Mouse (Mus musculus) myocyte (in vitro differentiated cells): Measurements from ENCODE around the gene Nr1i3. TPM values are rescaled to one million over a fixed set of nuclear protein-coding genes. Genes with fewer than 3 reads are reported as not detected.

ENCODE experiments used
- H3K27me3 ChIP-seq: one replicate; pipeline ENCODE4 v1.6.1; 2011; ENCODE audit not compliant: control insufficient read depth, insufficient read depth, insufficient read length
- H3K36me3 ChIP-seq: one replicate; pipeline ENCODE4 v1.6.1; 2011; ENCODE audit not compliant: control insufficient read depth, insufficient read depth
- H3K4me2 ChIP-seq: one replicate; pipeline ENCODE4 v1.6.1; 2011; ENCODE audit warnings: low read depth, control low read depth
- H3K4me3 ChIP-seq: one replicate; pipeline ENCODE4 v1.5.1; 2011; ENCODE audit warnings: mild to moderate bottlenecking, control low read depth, moderate library complexity
- H3K79me2 ChIP-seq: one replicate; pipeline ENCODE4 v1.6.1; 2011; ENCODE audit not compliant: control insufficient read depth, insufficient read depth
- H3ac ChIP-seq: one replicate; pipeline ENCODE4 v1.6.1; 2011; ENCODE audit not compliant: control insufficient read depth, insufficient read length
- CEBPB ChIP-seq: IDR thresholded peaks from 2 replicates; pipeline ENCODE4 v1.6.1; 2011; ENCODE audit warnings: mild to moderate bottlenecking, moderate library complexity; ENCODE audit not compliant: poor library complexity, insufficient read depth, severe bottlenecking
- E2F4 ChIP-seq: IDR thresholded peaks from one replicate; pipeline ENCODE4 v1.6.1; 2011; ENCODE audit warnings: mild to moderate bottlenecking, control low read depth, moderate library complexity; ENCODE audit not compliant: insufficient read depth
- MAX ChIP-seq: IDR thresholded peaks from one replicate; pipeline ENCODE4 v1.6.1; 2011; ENCODE audit warnings: low read depth, mild to moderate bottlenecking, control low read depth
- MYOD1 ChIP-seq, 3 experiments: IDR thresholded peaks; one replicate each; pipeline ENCODE4 v1.6.1; 2011; ENCODE audit warnings: control low read depth in 2 of 3, low read depth in 2 of 3, mild to moderate bottlenecking in 2 of 3, moderate library complexity in 1 of 3; ENCODE audit not compliant: insufficient read length in 2 of 3, control insufficient read depth in 1 of 3
- MYOG ChIP-seq, 3 experiments: IDR thresholded peaks; one replicate each; pipeline ENCODE4 v1.6.1; 2011; ENCODE audit warnings: control low read depth in 2 of 3, low read depth in 2 of 3, mild to moderate bottlenecking in 2 of 3; ENCODE audit not compliant: insufficient read length in 2 of 3, control insufficient read depth in 1 of 3, insufficient read depth in 1 of 3
- POLR2A ChIP-seq: IDR thresholded peaks from one replicate; pipeline ENCODE4 v1.6.1; 2011; ENCODE audit warnings: low read depth, mild to moderate bottlenecking, control low read depth, moderate library complexity; ENCODE audit not compliant: insufficient read length
- POLR2AphosphoS2 ChIP-seq: IDR thresholded peaks from one replicate; pipeline ENCODE4 v1.6.1; 2011; ENCODE audit warnings: low read depth, control low read depth; ENCODE audit not compliant: insufficient read length
- REST ChIP-seq: IDR thresholded peaks from one replicate; pipeline ENCODE4 v1.6.1; 2011; ENCODE audit warnings: mild to moderate bottlenecking, control low read depth, moderate library complexity; ENCODE audit not compliant: insufficient read depth, insufficient read length
- SRF ChIP-seq: IDR thresholded peaks from one replicate; pipeline ENCODE4 v1.6.1; 2011; ENCODE audit warnings: low read depth; ENCODE audit not compliant: control insufficient read depth, insufficient read length
- TCF12 ChIP-seq: IDR thresholded peaks from one replicate; pipeline ENCODE4 v1.6.1; 2011; ENCODE audit warnings: mild to moderate bottlenecking, control low read depth; ENCODE audit not compliant: poor library complexity, insufficient read depth, severe bottlenecking
- TCF3 ChIP-seq: IDR thresholded peaks from one replicate; pipeline ENCODE4 v1.6.1; 2011; ENCODE audit warnings: low read depth, control low read depth; ENCODE audit not compliant: insufficient read length
- USF1 ChIP-seq: IDR thresholded peaks from one replicate; pipeline ENCODE4 v1.6.1; 2011; ENCODE audit warnings: low read depth, mild to moderate bottlenecking, control low read depth, moderate library complexity
- polyA plus RNA-seq: library from polyadenylated mRNA; unstranded; fragments of >200 nt; fragmentation: generic; extraction: Trizol; gene quantifications from one replicate; pipeline ENCODE4 v1.2.1, GENCODE M21; 2012; ENCODE audit warnings: missing spikeins

Gene Nr1i3
- polyA plus RNA-seq, 1 experiment = 0.06 TPM

GRCm38 (mm10) chr1:171220871-171221270 lies 7.1 kb downstream of the Nr1i3 start:
- Histone ChIP-seq H3K36me3 (peaks cover 4% of the 10 kb centered on the region), H3K4me3 (peak overlapping the region; percentile 70), H3ac (no peak overlapping the region), H3K79me2 (no peaks in the 10 kb centered on the region), H3K27me3 (no peaks in the 10 kb centered on the region), H3K4me2 (peak overlapping the region; percentile 97)
- peak in 2 of 3 experiments; percentile 16 to 24 for TF ChIP-seq MYOD1 (IDR thresholded peaks at IDR 0.05; ENCODE audit: control insufficient read depth in 1 of 3, insufficient read length in 2 of 3, low read depth in 2 of 3)
- TF ChIP-seq E2F4 = no peak

- Histone ChIP-seq H3ac (no peak overlapping the region), H3K4me2 (peak overlapping the region; percentile 97), H3K36me3 (peaks cover 4% of the 10 kb centered on the region), H3K4me3 (peak overlapping the region; percentile 70), H3K27me3 (no peaks in the 10 kb centered on the region), H3K79me2 (no peaks in the 10 kb centered on the region)
- no peak for TF ChIP-seq MYOD1 (IDR thresholded peaks at IDR 0.05; ENCODE audit: control insufficient read depth in 1 of 3, insufficient read length in 2 of 3, low read depth in 2 of 3)
- TF ChIP-seq MYOG (IDR thresholded peaks at IDR 0.05; ENCODE audit: control insufficient read depth in 1 of 3, insufficient read depth in 1 of 3, insufficient read length in 2 of 3, low read depth in 2 of 3) = no peak
- no peak for TF ChIP-seq USF1
- TF ChIP-seq REST = no peak
- no peak for TF ChIP-seq E2F4
- no peak for TF ChIP-seq POLR2A
- no peak for TF ChIP-seq CEBPB
These were observed 7.8 kb downstream of the Nr1i3 start for GRCm38 (mm10) chr1:171221281-171222193.

GRCm38 (mm10) chr1:171222238-171223155 lies 8.7 kb downstream of the Nr1i3 start, which contains the start of gene Tomm40l:
TSS of gene Tomm40l (minus strand) at chr1:171222514.
- Histone ChIP-seq H3ac (no peak within 1 kb of the TSS), H3K79me2 (no peaks in the 10 kb centered on the region), H3K4me2 (peak within 1 kb of the TSS; percentile 97), H3K4me3 (peak within 1 kb of the TSS; percentile 70), H3K27me3 (no peaks in the 10 kb centered on the region), H3K36me3 (peaks cover 4% of the 10 kb centered on the region)
- no peak for TF ChIP-seq E2F4
- TF ChIP-seq MAX = no peak
- TF ChIP-seq TCF3 = no peak
- TF ChIP-seq SRF = no peak
- no peak for TF ChIP-seq MYOG (IDR thresholded peaks at IDR 0.05; ENCODE audit: control insufficient read depth in 1 of 3, insufficient read depth in 1 of 3, insufficient read length in 2 of 3, low read depth in 2 of 3)
- peak; percentile 52 for TF ChIP-seq POLR2A
- no peak for TF ChIP-seq USF1
- no peak for TF ChIP-seq CEBPB
- TF ChIP-seq POLR2AphosphoS2 = peak; percentile 18

GRCm38 (mm10) chr1:171223168-171223567 lies 9.4 kb downstream of the Nr1i3 start:
- Histone ChIP-seq H3K4me3 (peak overlapping the region; percentile 70), H3K79me2 (no peaks in the 10 kb centered on the region)

More at GRCm38 (mm10) chr1:171223168-171223567, 9.4 kb downstream of the Nr1i3 start:
- Histone ChIP-seq H3K36me3 (peaks cover 4% of the 10 kb centered on the region), H3K27me3 (no peaks in the 10 kb centered on the region), H3K4me2 (peak overlapping the region; percentile 36), H3ac (no peak overlapping the region)
- TF ChIP-seq TCF3 (no peak), MAX (no peak), MYOG (IDR thresholded peaks at IDR 0.05; ENCODE audit: control insufficient read depth in 1 of 3, insufficient read depth in 1 of 3, insufficient read length in 2 of 3, low read depth in 2 of 3) (no peak), POLR2AphosphoS2 (no peak), TCF12 (no peak), POLR2A (no peak), USF1 (no peak), MYOD1 (IDR thresholded peaks at IDR 0.05; ENCODE audit: control insufficient read depth in 1 of 3, insufficient read length in 2 of 3, low read depth in 2 of 3) (no peak), SRF (no peak), E2F4 (no peak), REST (no peak), CEBPB (no peak)
